In genomic region chr3:88578498-88579424, GRCm38 (mm10) we compare ENCODE assay signal across 9 mouse cellular contexts. TPM values are rescaled to one million over a fixed set of nuclear protein-coding genes. Genes with fewer than 3 reads are reported as not detected.
DNase-seq lines count a peak whose midpoint lies in the region; ATAC-seq and TF ChIP-seq lines count a peak whose summit lies in the region.
"Had no signal": no experiment of that assay in that cellular context is flagged by ENCODE, and none has a peak within 500 bp of the region (broad histone marks: within the 10 kb centered on the region; RNA-seq: fewer than 3 reads in every experiment).

No protein-coding gene starts in this region.

- in situ Hi-C loops in ES-E14 (cut with MboI; ENCODE audit: low sequenced_read_pairs in 2 of 2, unreplicated experiment in 2 of 2): no loop called here

- peaks cover 31% of the 10 kb centered on the region for H3K36me3 ChIP-seq in heart, embryonic 14.5 days (ENCODE audit: control insufficient read depth, insufficient read depth, low read length)
- H3K36me3 ChIP-seq in ES-E14 (ENCODE audit: control insufficient read depth, insufficient read depth, low read length, poor library complexity, severe bottlenecking): peaks cover 20% of the 10 kb centered on the region
- H3K36me3 ChIP-seq in hindbrain, embryonic 10.5 days: peaks cover 31% of the 10 kb centered on the region
- peaks cover 31% of the 10 kb centered on the region for H3K36me3 ChIP-seq in midbrain, embryonic 10.5 days

- H3K9me3 ChIP-seq in heart, embryonic 14.5 days (ENCODE audit: control insufficient read depth, low read length): no peaks in the 10 kb centered on the region
- no peaks in the 10 kb centered on the region for H3K9me3 ChIP-seq in ES-E14 (ENCODE audit: control insufficient read depth, insufficient read depth, low read depth, low read length)
- H3K9me3 ChIP-seq in hindbrain, embryonic 10.5 days: no peaks in the 10 kb centered on the region
- no peaks in the 10 kb centered on the region for H3K9me3 ChIP-seq in midbrain, embryonic 10.5 days (replicated peaks)

- peak overlapping the region; percentile 93 for H3K9ac ChIP-seq in heart, embryonic 14.5 days (ENCODE audit: low read length)
- peak overlapping the region; percentile 61 for H3K9ac ChIP-seq in ES-E14 (ENCODE audit: insufficient read depth, low read depth, low read length, poor library complexity, severe bottlenecking)

- H3K4me2 ChIP-seq in heart, embryonic 14.5 days (ENCODE audit: low read length): peak overlapping the region; percentile 85

- no peak overlapping the region; a peak in 1 of 4 replicates for H3K27ac ChIP-seq in heart, embryonic 14.5 days (replicated peaks in 1 of 2; ENCODE audit: control insufficient read depth in 1 of 2, insufficient read depth in 1 of 2, low read depth in 2 of 2, low read length in 2 of 2)
- peak overlapping the region; percentile 95 for H3K27ac ChIP-seq in ES-E14 (ENCODE audit: insufficient read depth, low read depth, low read length, poor library complexity, severe bottlenecking)
- peak overlapping the region; percentile 88 for H3K27ac ChIP-seq in hindbrain, embryonic 10.5 days
- peak overlapping the region; percentile 87 for H3K27ac ChIP-seq in midbrain, embryonic 10.5 days (replicated peaks)

- intact Hi-C loops in heart, postnatal 10 days (cut with DNase I): no loop called here

- WGBS in heart, embryonic 14.5 days: 43% methylated on average over 8 of the region's 8 CpGs
- WGBS in hindbrain, embryonic 10.5 days: 58% methylated on average over 8 of the region's 8 CpGs
- 49% methylated on average over 8 of the region's 8 CpGs for WGBS in midbrain, embryonic 10.5 days

- peak overlapping the region; percentile 95 to 98; a peak in 3 of 4 replicates for H3K4me3 ChIP-seq in heart, embryonic 14.5 days (ENCODE audit: control insufficient read depth in 1 of 2, insufficient read depth in 1 of 2, low read depth in 1 of 2, low read length in 2 of 2)
- peak overlapping the region; percentile 90 to 97 for H3K4me3 ChIP-seq in ES-E14 (ENCODE audit: insufficient read depth in 1 of 2, low read depth in 1 of 2, low read length in 2 of 2, poor library complexity in 1 of 2, severe bottlenecking in 1 of 2)
- peak overlapping the region; percentile 91 for H3K4me3 ChIP-seq in hindbrain, embryonic 10.5 days
- peak overlapping the region; percentile 94 for H3K4me3 ChIP-seq in midbrain, embryonic 10.5 days

- H3K4me1 ChIP-seq in heart, embryonic 14.5 days (ENCODE audit: control insufficient read depth in 2 of 2, insufficient read depth in 2 of 2, low read length in 2 of 2): peaks cover 0 to 12% of the 10 kb centered on the region in 2 experiments; a peak in 2 of 4 replicates
- peaks cover 0 to 10% of the 10 kb centered on the region in 2 experiments; a peak in 2 of 4 replicates for H3K4me1 ChIP-seq in ES-E14 (ENCODE audit: control insufficient read depth in 2 of 2, insufficient read depth in 2 of 2, low read length in 2 of 2, poor library complexity in 1 of 2)
- H3K4me1 ChIP-seq in hindbrain, embryonic 10.5 days (replicated peaks): peaks cover 18% of the 10 kb centered on the region
- peaks cover 19% of the 10 kb centered on the region for H3K4me1 ChIP-seq in midbrain, embryonic 10.5 days

- ATAC-seq in heart, embryonic 14.5 days (ENCODE audit: insufficient number of reproducible peaks, insufficient read depth, low FRiP score, low read depth): no peak
- no peak for ATAC-seq in inflammation-experienced regulatory T-cells, adult 6 months

- H3K27me3 ChIP-seq in heart, embryonic 14.5 days (ENCODE audit: control insufficient read depth, insufficient read depth, low read length): no peaks in the 10 kb centered on the region
- H3K27me3 ChIP-seq in hindbrain, embryonic 10.5 days (ENCODE audit: insufficient read depth, poor library complexity, severe bottlenecking): no peaks in the 10 kb centered on the region
- no peaks in the 10 kb centered on the region for H3K27me3 ChIP-seq in midbrain, embryonic 10.5 days (ENCODE audit: low read depth, poor library complexity, severe bottlenecking)

- no peak for DNase-seq in heart, postnatal 10 days
- no peak for DNase-seq in ES-E14 (ENCODE audit: low read depth, low spot score)
- DNase-seq in hindbrain, embryonic 10.5 days (ENCODE audit: low spot score): no peak
- no peak for DNase-seq in midbrain, embryonic 10.5 days (ENCODE audit: low spot score)
- DNase-seq in cerebellum, postnatal 36 days: no peak
- no peak for DNase-seq in frontal cortex, postnatal 10 days (ENCODE audit: low spot score in 2 of 2)

TF ChIP-seq in ES-E14, 5 proteins besides CTCF, POLR2A, EP300 and RAD21:
- TF ChIP-seq ZNF384 (IDR thresholded peaks at IDR 0.05; ENCODE audit: low read depth, low read length) (no peak), MAFK (IDR thresholded peaks at IDR 0.05; ENCODE audit: insufficient read depth, low read depth, low read length) (no peak), ZC3H11A (IDR thresholded peaks at IDR 0.05; ENCODE audit: borderline replicate concordance, low read depth, low read length) (no peak), HCFC1 (IDR thresholded peaks at IDR 0.05; ENCODE audit: borderline replicate concordance, insufficient read depth, low read length) (no peak), CHD2 (IDR thresholded peaks at IDR 0.05; ENCODE audit: low read depth, low read length) (no peak)

RNA-seq across cellular contexts. Expression of gene Ssr2, which starts 3.1 kb away (rescaled TPM):
- polyA plus RNA-seq in heart, embryonic 14.5 days (2014; fragmentation: Nextera tagmentation; extraction: Ambion mirVana): 178 and 181 TPM in 2 replicates
- 100 to 1,000 TPM; 127 to 130 TPM for total RNA-seq in heart, postnatal 10 days (2021)
- 827 and 1,221 TPM in 2 replicates for total RNA-seq in ES-E14 (2012; rRNA removed)
- 207 and 220 TPM in 2 replicates for polyA plus RNA-seq in hindbrain, embryonic 10.5 days (2016; fragmentation: Nextera tagmentation; extraction: Ambion mirVana)
- polyA plus RNA-seq in midbrain, embryonic 10.5 days (2016; fragmentation: Nextera tagmentation; extraction: Ambion mirVana): 201 and 207 TPM in 2 replicates
- polyA plus RNA-seq in inflammation-experienced regulatory T-cells, adult 6 months (2017; shearing (Covaris generic)): 100 to 1,000 TPM; 131 to 197 (median 161) TPM

RNA-seq across cellular contexts. Expression of gene Ubqln4, which starts 25.2 kb away (rescaled TPM):
- 37.4 and 37.5 TPM in 2 replicates for polyA plus RNA-seq in heart, embryonic 14.5 days (2014; fragmentation: Nextera tagmentation; extraction: Ambion mirVana)
- 10 to 100 TPM; 56.5 to 57.2 TPM for total RNA-seq in heart, postnatal 10 days (2021)
- total RNA-seq in ES-E14 (2012; rRNA removed): 103 and 135 TPM in 2 replicates
- polyA plus RNA-seq in hindbrain, embryonic 10.5 days (2016; fragmentation: Nextera tagmentation; extraction: Ambion mirVana): 69.0 and 72.5 TPM in 2 replicates
- polyA plus RNA-seq in midbrain, embryonic 10.5 days (2016; fragmentation: Nextera tagmentation; extraction: Ambion mirVana): 71.1 and 74.1 TPM in 2 replicates
- 10 to 100 TPM in 2 of 3 experiments, 1 to 10 TPM in 1; 9.8 to 15.5 (median 12.1) TPM for polyA plus RNA-seq in inflammation-experienced regulatory T-cells, adult 6 months (2017; shearing (Covaris generic))

RNA-seq across cellular contexts. Expression of gene Lamtor2, which starts 25.9 kb away (rescaled TPM):
- 75.6 and 87.5 TPM in 2 replicates for polyA plus RNA-seq in heart, embryonic 14.5 days (2014; fragmentation: Nextera tagmentation; extraction: Ambion mirVana)
- 10 to 100 TPM; 87.3 to 94.0 TPM for total RNA-seq in heart, postnatal 10 days (2021)
- 108 and 112 TPM in 2 replicates for total RNA-seq in ES-E14 (2012; rRNA removed)
- polyA plus RNA-seq in hindbrain, embryonic 10.5 days (2016; fragmentation: Nextera tagmentation; extraction: Ambion mirVana): 173 and 180 TPM in 2 replicates
- polyA plus RNA-seq in midbrain, embryonic 10.5 days (2016; fragmentation: Nextera tagmentation; extraction: Ambion mirVana): 175 and 192 TPM in 2 replicates
- polyA plus RNA-seq in inflammation-experienced regulatory T-cells, adult 6 months (2017; shearing (Covaris generic)): 100 to 1,000 TPM; 149 to 189 (median 187) TPM

RNA-seq across cellular contexts. Expression of gene Arhgef2, which starts 27.0 kb away (rescaled TPM):
- polyA plus RNA-seq in heart, embryonic 14.5 days (2014; fragmentation: Nextera tagmentation; extraction: Ambion mirVana): 92.6 and 94.2 TPM in 2 replicates
- 10 to 100 TPM; 89.5 to 96.3 TPM for total RNA-seq in heart, postnatal 10 days (2021)
- total RNA-seq in ES-E14 (2012; rRNA removed): 50.8 and 80.0 TPM in 2 replicates
- polyA plus RNA-seq in hindbrain, embryonic 10.5 days (2016; fragmentation: Nextera tagmentation; extraction: Ambion mirVana): 111 and 123 TPM in 2 replicates
- polyA plus RNA-seq in midbrain, embryonic 10.5 days (2016; fragmentation: Nextera tagmentation; extraction: Ambion mirVana): 82.2 and 106 TPM in 2 replicates
- 10 to 100 TPM; 37.5 to 56.4 (median 46.5) TPM for polyA plus RNA-seq in inflammation-experienced regulatory T-cells, adult 6 months (2017; shearing (Covaris generic))

RNA-seq across cellular contexts. Expression of gene Rab25, which starts 30.7 kb away (rescaled TPM):
- 0.30 TPM in 1 of 2 replicates, not detected in the other for polyA plus RNA-seq in heart, embryonic 14.5 days (2014; fragmentation: Nextera tagmentation; extraction: Ambion mirVana)
- total RNA-seq in heart, postnatal 10 days (2021): not detected
- 2.1 and 4.0 TPM in 2 replicates for total RNA-seq in ES-E14 (2012; rRNA removed)
- polyA plus RNA-seq in hindbrain, embryonic 10.5 days (2016; fragmentation: Nextera tagmentation; extraction: Ambion mirVana): 2.1 and 2.9 TPM in 2 replicates
- 0.49 and 0.79 TPM in 2 replicates for polyA plus RNA-seq in midbrain, embryonic 10.5 days (2016; fragmentation: Nextera tagmentation; extraction: Ambion mirVana)
- polyA plus RNA-seq in inflammation-experienced regulatory T-cells, adult 6 months (2017; shearing (Covaris generic)): not detected
- total RNA-seq: left cerebral cortex, adult 18-20 months had no signal

Comparison
In these comparisons a context has a peak if more than half of its experiments do, and no peak if none do; other contexts are left out.
1. H3K27ac ChIP-seq: peak in ES-E14 (single experiment), hindbrain, embryonic 10.5 days (single experiment) and midbrain, embryonic 10.5 days (single experiment); none in heart, embryonic 14.5 days (0 of 2).
2. Peak in every context shown above with its lines, with median percentiles within 50 percentile points of each other: H3K4me3 ChIP-seq.